Mouse (Mus musculus) urinary bladder, postnatal 10 days (tissue): ENCODE measurements at regions not wholly inside any gene's neighbourhood (a gene's known extent, or its start where the extent isn't known, plus 50 kb on each side); places are given as distances from the start of the nearest gene placed in this dataset.

Source experiments
- DNase-seq: peaks from one replicate; pipeline ENCODE4 v3.0.0; 2022; ENCODE audit warnings: low spot score

- DNase-seq, result no peak
These were observed 50.6 kb upstream of the Prr23a1 start for GRCm38 (mm10) chr9:98791709-98792108.

DNA sequence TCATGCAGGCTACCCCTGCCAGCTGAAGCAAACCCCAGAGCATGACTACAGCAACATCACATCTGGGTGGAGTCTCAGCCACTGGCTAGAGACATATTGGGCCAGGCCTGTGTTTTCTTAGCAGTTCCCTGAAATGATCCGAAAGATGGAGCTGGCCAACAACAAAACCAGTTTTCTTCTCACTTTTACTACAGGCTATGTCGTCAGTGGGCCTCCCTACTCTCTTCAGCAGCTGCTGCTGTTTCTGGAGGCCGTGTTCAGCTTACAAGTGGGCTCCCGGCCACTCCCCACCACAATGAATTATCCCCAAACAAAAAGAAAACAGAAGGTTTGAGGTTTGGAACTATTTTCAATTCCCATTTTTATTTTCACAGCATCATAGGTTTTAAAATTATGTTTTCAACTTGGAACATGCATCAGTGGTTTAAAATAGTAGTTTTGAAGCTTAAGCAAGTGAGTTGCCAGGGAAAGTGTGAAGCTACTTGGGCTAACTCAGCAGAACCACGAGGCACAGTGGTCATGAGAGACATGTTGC lies 68.6 kb upstream of the Prr23a1 start:
- DNase-seq, result no peak

DNA sequence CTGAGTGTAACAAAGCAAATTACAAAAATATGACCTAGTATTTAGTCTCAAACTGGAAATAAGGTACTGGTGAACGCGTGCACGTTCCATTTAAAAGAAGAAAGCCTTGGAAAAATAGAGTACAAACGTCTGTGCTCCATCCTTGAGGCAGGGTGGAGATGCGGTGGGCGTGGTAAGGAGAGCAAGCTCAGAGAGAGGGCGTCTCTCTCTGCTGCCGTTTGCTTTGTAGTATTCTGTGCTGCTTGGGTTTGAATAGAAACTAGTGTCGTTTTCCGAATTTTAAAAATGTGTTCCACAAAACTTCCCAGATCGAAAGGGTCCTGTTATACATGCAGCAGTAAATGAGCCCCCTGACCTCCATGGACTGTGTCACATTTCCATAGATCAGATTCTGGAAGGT lies 69.1 kb upstream of the Prr23a1 start:
- no peak for DNase-seq

- DNase-seq, result no peak
These were observed 87.5 kb upstream of the Prr23a1 start for GRCm38 (mm10) chr9:98754764-98755163.

DNA sequence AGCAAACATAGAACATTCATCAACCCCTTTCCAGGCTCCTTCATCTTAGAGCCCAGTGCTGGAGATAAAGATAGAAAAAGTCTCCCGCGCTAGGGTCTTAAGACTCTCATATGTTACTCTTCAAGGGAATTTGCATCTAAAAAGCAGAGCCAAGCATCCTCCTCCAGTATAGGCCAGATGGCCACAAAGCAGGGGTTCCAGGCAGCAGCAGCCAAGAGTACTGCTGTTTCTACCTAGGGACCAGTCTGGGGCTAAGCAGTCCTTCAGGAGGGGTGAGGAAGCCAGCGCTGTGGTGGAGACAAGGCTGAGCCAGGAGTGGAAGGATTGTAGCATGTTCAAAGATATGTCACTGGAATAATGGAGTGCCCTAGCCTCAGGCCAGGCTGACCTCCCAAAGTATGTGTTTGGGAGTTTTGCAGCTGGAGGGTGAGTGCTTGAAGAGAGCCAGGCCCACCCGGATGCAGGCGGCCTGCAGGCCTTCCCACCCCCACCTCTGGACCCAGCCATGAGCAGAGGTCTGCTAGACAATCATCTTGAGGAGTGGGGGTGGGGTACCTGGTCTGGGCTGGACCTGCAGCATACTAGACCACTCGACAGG lies 88.8 kb upstream of the Prr23a1 start:
- no peak for DNase-seq

GRCm38 (mm10) chr9:98743785-98744184 lies 98.5 kb upstream of the Prr23a1 start:
- no peak for DNase-seq

- no peak for DNase-seq
These were observed 114.9 kb upstream of the Prr23a1 start for GRCm38 (mm10) chr9:98727276-98727860.

DNA sequence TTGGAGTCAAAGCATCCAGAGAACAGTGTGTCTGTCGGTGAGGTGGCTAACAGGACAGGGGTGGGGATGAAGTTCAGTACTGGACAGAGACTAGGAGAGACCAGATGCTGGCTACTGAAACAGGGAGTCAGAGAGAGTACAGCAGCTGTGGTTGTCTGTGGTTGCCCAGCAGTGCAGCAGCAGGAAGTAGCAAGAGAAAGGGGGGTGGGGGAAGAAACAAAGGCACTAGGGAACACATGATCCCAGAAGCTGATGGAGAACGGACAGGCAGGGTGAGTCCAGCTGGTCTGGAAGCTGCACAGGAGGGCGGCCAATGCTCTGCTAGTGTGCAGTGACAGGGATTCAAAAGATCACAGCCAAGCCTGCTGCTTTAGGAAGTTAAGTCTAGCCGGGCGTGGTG lies 115.7 kb upstream of the Prr23a1 start:
- DNase-seq, result no peak

DNA sequence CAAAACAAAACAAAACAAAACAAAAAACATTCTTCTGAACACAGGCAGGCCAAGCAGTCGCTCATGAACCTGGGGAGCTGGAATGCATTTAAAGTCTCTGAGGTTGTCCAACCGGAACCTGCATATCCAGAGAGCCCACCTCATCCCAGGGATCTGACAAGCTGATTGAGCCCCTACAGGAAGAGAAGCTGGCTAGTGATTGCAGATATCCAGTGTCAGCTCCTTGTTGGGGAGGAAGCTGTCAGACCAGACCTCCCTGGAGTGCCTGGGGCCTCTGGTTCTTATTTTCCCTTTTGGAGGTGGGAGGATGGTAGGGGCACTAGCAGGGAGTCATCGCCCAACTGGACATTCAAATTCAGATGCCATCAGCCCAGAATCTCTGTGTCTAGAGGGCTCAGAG lies 119.4 kb upstream of the Prr23a1 start:
- DNase-seq, result no peak

DNA sequence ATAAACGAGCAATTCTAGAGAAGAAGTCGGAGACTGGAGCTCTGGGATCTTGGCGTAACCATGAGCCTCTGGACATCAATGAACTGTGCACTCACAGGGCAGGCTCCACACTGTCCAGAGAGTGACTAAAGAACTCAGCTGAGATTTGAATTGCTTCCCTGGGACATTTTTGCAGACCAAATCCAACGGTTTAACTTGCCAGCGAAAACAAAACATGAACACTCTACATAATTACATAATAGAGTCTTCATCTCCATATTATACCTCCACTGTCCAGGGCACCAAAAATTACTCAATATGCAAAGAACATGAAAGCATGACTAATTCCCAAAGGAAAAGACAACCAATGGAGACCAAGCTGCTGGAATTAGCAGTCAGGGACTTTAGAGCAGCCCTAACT lies 119.9 kb upstream of the Mrps22 start:
- DNase-seq, result no peak

DNA sequence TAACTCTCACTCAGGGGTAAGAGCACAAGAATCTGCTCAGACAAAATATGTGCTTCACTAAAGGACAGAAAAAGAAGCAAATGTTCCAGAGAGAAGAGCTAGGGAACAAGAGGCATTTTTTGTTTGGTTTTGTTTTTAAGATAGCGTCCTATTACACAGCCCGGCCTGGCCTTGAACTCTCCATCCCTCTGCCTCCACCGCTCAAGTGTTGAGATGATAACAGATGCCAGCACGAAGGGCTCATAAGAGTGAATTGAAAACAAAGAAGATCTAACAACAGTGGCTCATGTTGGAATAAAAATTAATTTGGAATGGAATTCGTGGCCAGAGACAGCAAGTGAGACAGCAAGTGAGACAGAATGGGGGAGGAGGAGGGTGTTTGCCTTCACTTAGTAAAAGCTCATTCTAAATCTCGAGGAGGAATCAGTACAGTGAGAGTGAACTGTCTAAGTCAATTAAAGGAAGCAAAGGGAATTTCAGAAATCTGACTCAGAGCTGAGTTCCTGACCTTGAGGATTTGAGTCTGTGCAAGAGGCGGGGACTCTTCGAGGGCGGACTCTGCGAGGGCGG lies 116.3 kb upstream of the Mrps22 start:
- DNase-seq, result no peak

GRCm38 (mm10) chr9:98714661-98715060 lies 113.2 kb upstream of the Mrps22 start:
- no peak for DNase-seq

DNA sequence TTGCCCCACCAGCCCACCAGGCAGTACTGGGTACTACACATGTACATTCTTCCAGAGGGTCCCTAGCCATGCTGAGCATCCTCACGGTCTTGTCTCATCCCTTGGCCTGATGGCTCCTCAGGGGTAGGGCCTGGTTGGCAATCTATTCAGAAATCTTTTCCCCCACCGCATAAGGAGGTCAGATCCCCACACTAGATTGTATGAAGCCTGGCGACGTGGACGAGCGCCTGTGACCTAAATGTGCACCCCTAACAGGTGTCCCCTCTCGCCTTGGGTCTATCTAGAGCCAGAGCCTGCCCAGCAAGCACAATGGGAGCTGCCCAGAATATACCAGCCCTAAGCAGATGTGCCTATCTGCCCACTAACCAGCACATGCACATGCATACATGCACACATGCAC lies 111.4 kb upstream of the Mrps22 start:
- DNase-seq, result no peak

DNA sequence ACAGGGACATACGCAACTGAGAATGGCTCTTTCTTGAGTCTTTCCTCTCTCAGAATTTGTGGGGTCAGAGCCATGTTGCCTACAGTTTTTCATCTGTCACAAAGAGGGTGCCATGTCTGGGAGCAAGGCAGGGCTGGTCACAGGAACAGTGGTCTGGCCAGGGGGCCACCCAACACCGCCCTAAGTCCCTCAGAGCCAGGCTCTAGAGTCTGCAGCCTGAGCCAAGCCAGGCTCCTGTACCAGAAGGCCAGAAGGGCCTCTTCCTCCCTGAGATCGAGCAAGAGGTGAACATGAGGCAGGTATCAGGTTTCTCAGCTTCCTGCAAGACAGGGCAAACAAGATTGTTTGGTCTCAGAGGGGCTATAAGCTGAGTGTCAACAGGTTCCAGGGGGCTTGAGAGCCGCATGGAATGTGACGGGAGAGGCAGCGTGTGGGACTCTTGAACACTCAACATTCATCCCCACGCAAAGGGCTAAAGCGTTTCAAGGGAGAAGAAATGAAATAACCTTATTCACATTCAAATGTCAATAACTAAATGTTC lies 110.6 kb upstream of the Mrps22 start:
- DNase-seq, result no peak

DNA sequence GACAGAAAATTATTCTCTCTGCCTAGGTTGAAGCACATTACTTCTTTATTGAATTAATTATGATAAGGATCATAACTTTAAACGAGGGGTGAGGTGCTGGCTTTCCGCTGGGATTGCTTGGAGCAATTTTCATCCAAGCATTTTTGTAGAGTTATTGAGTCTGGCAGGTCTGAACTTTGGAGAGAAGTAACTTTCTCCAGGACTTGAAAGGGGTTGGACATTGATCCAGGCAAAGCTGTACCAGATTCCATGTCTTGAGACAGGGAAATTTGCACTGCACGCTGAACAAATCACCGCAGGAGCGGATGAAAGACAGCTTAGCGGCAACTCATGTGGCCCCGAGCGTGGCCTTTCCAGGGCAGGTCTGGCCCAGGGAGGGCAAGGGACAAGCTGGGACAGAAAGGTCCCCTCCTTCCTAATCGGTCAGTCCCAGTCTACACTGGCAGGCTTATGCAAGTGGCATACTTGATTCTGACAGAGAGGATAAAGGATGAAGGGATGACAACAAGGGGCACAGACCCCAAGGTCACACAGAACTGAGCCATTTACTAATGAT lies 108.8 kb upstream of the Mrps22 start:
- no peak for DNase-seq

DNA sequence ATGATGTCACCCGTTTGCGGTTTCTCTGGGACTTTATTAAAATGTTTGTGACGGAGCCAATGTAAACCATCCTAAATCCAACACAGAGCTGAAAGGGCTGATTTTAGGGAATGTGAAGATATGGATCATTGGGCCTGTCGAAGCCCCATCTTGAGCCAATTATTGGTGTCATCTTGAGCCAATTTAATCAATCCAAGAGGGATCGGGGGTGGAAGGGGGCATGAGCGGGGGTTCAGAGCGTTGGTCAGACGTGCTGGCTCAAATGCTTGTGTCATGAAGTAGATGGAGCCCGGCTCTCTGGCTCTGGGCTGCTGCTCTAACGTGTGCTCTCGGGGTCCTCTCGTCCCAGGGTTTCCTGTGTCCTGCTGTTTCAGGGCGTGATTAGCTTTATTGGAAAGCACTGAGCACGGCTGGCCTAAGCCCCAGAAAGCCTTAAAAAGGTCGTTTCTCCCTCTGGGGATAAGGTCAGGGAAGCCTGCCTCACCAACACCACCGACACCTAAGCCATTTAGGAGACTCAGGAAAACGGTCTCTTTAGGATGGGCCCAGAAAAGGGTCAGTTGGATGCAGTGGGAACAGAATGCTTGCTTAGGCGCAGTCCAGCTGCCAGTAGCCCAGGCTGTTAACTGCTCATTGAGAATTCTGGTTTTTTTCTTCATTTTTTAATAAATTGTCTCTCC lies 106.7 kb upstream of the Mrps22 start:
- DNase-seq, result no peak

GRCm38 (mm10) chr9:98707491-98707890 lies 106.0 kb upstream of the Mrps22 start:
- no peak for DNase-seq

- no peak for DNase-seq
These were observed 102.7 kb upstream of the Mrps22 start for GRCm38 (mm10) chr9:98704131-98704530.

- DNase-seq, result no peak
These were observed 101.9 kb upstream of the Mrps22 start for GRCm38 (mm10) chr9:98703331-98703730.

GRCm38 (mm10) chr9:98700571-98700970 lies 99.1 kb upstream of the Mrps22 start:
- DNase-seq, result no peak

- DNase-seq, result no peak
These were observed 95.7 kb upstream of the Mrps22 start for GRCm38 (mm10) chr9:98697155-98697554.

DNA sequence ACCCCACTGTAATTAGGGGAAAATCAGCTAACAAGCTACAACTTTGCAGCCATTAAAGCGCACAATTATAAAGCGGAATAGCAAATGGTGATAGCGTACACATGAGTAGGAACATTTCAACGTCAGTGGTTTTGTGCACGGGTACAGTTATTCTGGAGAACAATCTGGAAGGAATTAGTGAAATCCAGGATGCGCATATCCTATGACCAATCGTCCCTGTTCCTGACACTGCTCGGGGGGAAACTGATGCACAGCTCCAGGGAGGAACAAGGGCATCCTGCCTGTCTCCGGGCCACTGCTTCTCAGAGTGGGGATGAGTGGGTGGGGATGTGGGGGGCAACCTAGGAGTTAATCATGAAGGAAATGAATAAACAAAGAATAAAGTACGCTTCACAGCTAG lies 93.6 kb upstream of the Mrps22 start:
- DNase-seq, result no peak
